Mouse (Mus musculus) stomach, postnatal 0 days (tissue): ENCODE data around the gene Slc39a1. TPM values are rescaled to one million over a fixed set of nuclear protein-coding genes. Genes with fewer than 3 reads are reported as not detected.

ENCODE experiments used
- ATAC-seq: fragments of 200-750 bp; cut with Nextera tagmentation; 2 replicates; pipeline ENCODE4 v1.8.0; 2017; ENCODE audit not compliant: low FRiP score, low TSS enrichment
- DNase-seq: peaks from one replicate; pipeline ENCODE4 v3.0.0-alpha.2; 2016; ENCODE audit warnings: low spot score
- H3K27ac ChIP-seq: fragments of 300-500 bp; sonication (generic); replicated peaks from 2 replicates; pipeline ENCODE4 v1.5.1; 2014; ENCODE audit warnings: mild to moderate bottlenecking, control low read depth
- H3K27me3 ChIP-seq: fragments of 300-500 bp; sonication (generic); 2 replicates; pipeline ENCODE4 v1.6.1; 2014; ENCODE audit warnings: low read length; ENCODE audit not compliant: control insufficient read depth, insufficient read depth
- H3K36me3 ChIP-seq: fragments of 300-500 bp; sonication (generic); 2 replicates; pipeline ENCODE4 v1.6.1; 2014; ENCODE audit warnings: low read length, mixed read lengths; ENCODE audit not compliant: control insufficient read depth, insufficient read depth
- H3K4me1 ChIP-seq: fragments of 300-500 bp; sonication (generic); replicated peaks from 2 replicates; pipeline ENCODE4 v1.6.1; 2014; ENCODE audit warnings: antibody characterized with exemption; ENCODE audit not compliant: control insufficient read depth, insufficient read depth
- H3K4me2 ChIP-seq: fragments of 300-500 bp; sonication (generic); replicated peaks from 2 replicates; pipeline ENCODE4 v1.6.1; 2014; ENCODE audit warnings: low read depth, mild to moderate bottlenecking, control low read depth, moderate library complexity
- H3K4me3 ChIP-seq: fragments of 300-500 bp; sonication (generic); 2 replicates; pipeline ENCODE4 v1.5.1; 2014; ENCODE audit warnings: low read depth, low read length, control low read depth
- H3K9ac ChIP-seq: fragments of 300-500 bp; sonication (generic); 2 replicates; pipeline ENCODE4 v1.6.1; 2014; ENCODE audit warnings: mild to moderate bottlenecking, low read length, control low read depth, mixed read lengths
- H3K9me3 ChIP-seq: fragments of 300-500 bp; sonication (generic); 2 replicates; pipeline ENCODE4 v1.6.1; 2016; ENCODE audit warnings: low read length; ENCODE audit not compliant: control insufficient read depth
- CTCF ChIP-seq: IDR thresholded peaks from 2 replicates; pipeline ENCODE4 v1.5.1; 2016; ENCODE audit warnings: antibody characterized with exemption, low read depth, mild to moderate bottlenecking, moderate library complexity
- EP300 ChIP-seq: optimal IDR thresholded peaks from 2 replicates; pipeline ENCODE3; 2016; ENCODE audit warnings: antibody characterized with exemption
- WGBS: fragments of 180-500 bp; shearing (Covaris S2); extraction: QIAGEN DNeasy Blood & Tissue Kit; methylation state at CpG from one replicate; pipeline ENCODE4 v1.1.7; 2014; 5-methylcytosine and 5-hydroxymethylcytosine counted together
- polyA plus RNA-seq: library from polyadenylated mRNA; unstranded; fragments of >200 nt; fragmentation: Nextera tagmentation; extraction: Ambion mirVana; gene quantifications from 2 replicates; pipeline ENCODE4 v1.2.1, GENCODE M21; 2015

The Slc39a1 gene
- polyA plus RNA-seq, 1 experiment from 2014 or later: 102 TPM

GRCm38 (mm10) chr3:90258521-90258920, 10.5 kb downstream of the Slc39a1 start:
- ATAC-seq (peak; percentile 28; the same call in 1 of the 2 replicates), DNase-seq (peak; percentile 85)
- Histone ChIP-seq H3K4me1 (0 out of 2 replicates have a peak, but pooled peaks cover 4% of the 10 kb centered on the region), H3K9me3 (no peaks in the 10 kb centered on the region), H3K4me3 (no peak overlapping the region), H3K27me3 (no peaks in the 10 kb centered on the region), H3K27ac (no peak overlapping the region; the same call in 1 of the 2 replicates), H3K9ac (no peak overlapping the region), H3K36me3 (peaks cover 22% of the 10 kb centered on the region), H3K4me2 (no peak overlapping the region)
- WGBS: 77% methylated on average over 4 of the region's 4 CpGs
- no peak for TF ChIP-seq CTCF

GRCm38 (mm10) chr3:90263121-90263771, 15.3 kb downstream of the Slc39a1 start:
- no peaks in the 10 kb centered on the region for H3K9me3 ChIP-seq
- 92% methylated on average over 5 of the region's 5 CpGs for WGBS
- ATAC-seq: no peak
- H3K4me2 ChIP-seq: no peak overlapping the region
- H3K36me3 ChIP-seq: peaks cover 25% of the 10 kb centered on the region
- TF ChIP-seq EP300: no peak
- TF ChIP-seq CTCF: no peak
- no peak overlapping the region for H3K27ac ChIP-seq
- 0 out of 2 replicates have a peak, but pooled peaks cover 4% of the 10 kb centered on the region for H3K4me1 ChIP-seq
- no peaks in the 10 kb centered on the region for H3K27me3 ChIP-seq
- H3K9ac ChIP-seq: no peak overlapping the region
- no peak for DNase-seq
- H3K4me3 ChIP-seq: no peak overlapping the region

- Histone ChIP-seq H3K36me3 (peaks cover 18% of the 10 kb centered on the region), H3K4me2 (peak overlapping the region; percentile 86)
- WGBS: 32% methylated on average over 10 of the region's 10 CpGs
Observed at GRCm38 (mm10) chr3:90264687-90265033, 16.7 kb downstream of the Slc39a1 start.

GRCm38 (mm10) chr3:90265034-90265931, 17.3 kb downstream of the Slc39a1 start, which contains the start of gene Dennd4b:
Gene Dennd4b, plus strand, starts transcription at chr3:90265185.
- Histone ChIP-seq H3K36me3 (peaks cover 16% of the 10 kb centered on the region), H3K9ac (peak within 1 kb of the TSS; percentile 84), H3K4me1 (0 out of 2 replicates have a peak, but pooled peaks cover 4% of the 10 kb centered on the region), H3K4me2 (peak within 1 kb of the TSS; percentile 86), H3K27me3 (no peaks in the 10 kb centered on the region), H3K9me3 (no peaks in the 10 kb centered on the region), H3K4me3 (peak within 1 kb of the TSS; percentile 83), H3K27ac (peak within 1 kb of the TSS; percentile 97)
- TF ChIP-seq CTCF (peak; percentile 91), EP300 (no peak)
- ATAC-seq: peak; percentile 88
- 0% methylated on average over 64 of the region's 87 CpGs for WGBS
- peak; percentile 89 for DNase-seq

More at GRCm38 (mm10) chr3:90264687-90265033, 16.7 kb downstream of the Slc39a1 start:
- 0 out of 2 replicates have a peak overlapping the region, but pooled peaks have one; percentile 35 for H3K27ac ChIP-seq
- TF ChIP-seq EP300 (no peak), CTCF (no peak)
- peak overlapping the region; percentile 84; the same call in 1 of the 2 replicates for H3K9ac ChIP-seq
- ATAC-seq: no peak
- no peak for DNase-seq
- no peaks in the 10 kb centered on the region for H3K27me3 ChIP-seq
- no peaks in the 10 kb centered on the region for H3K9me3 ChIP-seq
- peak overlapping the region; percentile 83 for H3K4me3 ChIP-seq
- 0 out of 2 replicates have a peak, but pooled peaks cover 4% of the 10 kb centered on the region for H3K4me1 ChIP-seq

GRCm38 (mm10) chr3:90265932-90266741, 18.2 kb downstream of the Slc39a1 start:
- H3K9me3 ChIP-seq: no peaks in the 10 kb centered on the region
- WGBS: 22% methylated on average over 16 of the region's 16 CpGs
- H3K36me3 ChIP-seq: peaks cover 12% of the 10 kb centered on the region
- 0 out of 2 replicates have a peak, but pooled peaks cover 4% of the 10 kb centered on the region for H3K4me1 ChIP-seq
- H3K9ac ChIP-seq: peak overlapping the region; percentile 84
- peak overlapping the region; percentile 86 for H3K4me2 ChIP-seq
- H3K27ac ChIP-seq: peak overlapping the region; percentile 97
- ATAC-seq (no peak; the same call in 1 of the 2 replicates), DNase-seq (no peak)
- TF ChIP-seq EP300 (no peak), CTCF (no peak)
- H3K4me3 ChIP-seq: peak overlapping the region; percentile 83
- no peaks in the 10 kb centered on the region for H3K27me3 ChIP-seq
